Mouse (Mus musculus): ENCODE data around the gene Tnrc18. TPM values are rescaled to one million over a fixed set of nuclear protein-coding genes. Genes with fewer than 3 reads are reported as not detected.

The Tnrc18 gene
- polyA plus RNA-seq, 1 experiment from 2014 or later: 64.1 TPM

DNA sequence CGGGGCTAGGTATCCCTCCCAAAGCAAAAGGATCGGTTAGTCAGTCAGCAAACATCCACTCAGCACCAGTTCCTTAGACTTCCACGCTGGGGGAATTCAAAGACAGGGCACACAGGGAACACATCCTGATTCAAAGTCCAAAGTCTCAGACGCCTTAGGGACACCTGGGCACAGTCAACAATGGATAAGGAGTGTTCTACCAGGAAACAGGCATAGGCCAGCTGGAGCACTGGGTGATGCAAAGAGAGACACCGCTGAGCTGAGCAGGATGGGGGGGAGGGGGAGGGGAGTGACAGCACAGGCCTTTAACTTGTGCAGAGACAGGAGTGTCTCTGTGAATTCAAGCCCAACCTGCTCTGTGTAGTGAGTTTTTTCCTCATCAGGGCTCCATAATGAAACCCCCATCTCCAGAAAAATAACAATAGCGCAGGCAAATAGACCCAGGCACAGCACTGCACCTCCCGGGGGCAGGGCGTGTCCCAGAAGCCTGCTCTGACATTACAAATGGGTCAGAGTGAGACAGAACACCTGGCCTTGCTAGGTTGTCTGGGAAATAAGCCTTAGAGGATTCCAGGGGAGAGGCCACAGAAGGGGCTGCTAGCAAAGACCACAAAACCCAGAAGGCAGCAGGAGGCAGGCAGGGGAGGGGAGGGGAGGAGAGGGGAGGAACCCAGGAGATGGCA, 34.9 kb downstream of the Tnrc18 start:
- peaks cover 74% of the 10 kb centered on the region for H3K36me3 ChIP-seq
- peaks cover 34% of the 10 kb centered on the region for H3K4me1 ChIP-seq
- 89% methylated on average over 8 of the region's 8 CpGs for WGBS
- no peaks in the 10 kb centered on the region for H3K9me3 ChIP-seq
- H3K27ac ChIP-seq (replicated peaks): no peak overlapping the region
- no peaks in the 10 kb centered on the region for H3K27me3 ChIP-seq
- H3K4me3 ChIP-seq: no peak overlapping the region
- no peak overlapping the region for H3K9ac ChIP-seq (replicated peaks)
- no peak overlapping the region for H3K4me2 ChIP-seq (replicated peaks)
- ATAC-seq (ENCODE audit: low FRiP score, low read depth): no peak

DNA sequence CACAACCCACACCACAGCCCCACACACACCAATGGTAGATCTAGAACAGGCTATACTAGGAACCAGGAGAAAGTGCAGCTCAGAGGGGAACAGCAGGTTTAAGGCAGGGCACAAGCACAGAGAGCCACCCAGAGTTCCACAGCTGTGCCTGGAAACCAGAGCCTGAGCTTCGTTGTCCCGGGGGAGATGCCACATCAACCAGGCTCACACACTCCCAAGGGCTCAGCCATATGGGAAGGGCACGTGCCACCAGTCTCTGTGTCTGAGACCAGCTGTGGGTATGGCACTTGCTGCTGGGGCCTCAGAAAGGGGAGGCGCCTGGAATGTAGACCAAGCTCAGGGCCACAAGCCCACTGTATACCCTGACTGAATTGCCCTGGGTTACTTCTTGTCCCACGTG, 36.9 kb downstream of the Tnrc18 start:
- H3K4me2 ChIP-seq (replicated peaks): no peak overlapping the region
- 0 out of 2 replicates have a peak overlapping the region, but pooled peaks have one; percentile 15 for H3K9ac ChIP-seq (replicated peaks)
- H3K9me3 ChIP-seq: no peaks in the 10 kb centered on the region
- H3K4me1 ChIP-seq: peaks cover 34% of the 10 kb centered on the region
- WGBS: 83% methylated on average over 5 of the region's 5 CpGs
- H3K36me3 ChIP-seq: peaks cover 76% of the 10 kb centered on the region
- no peak overlapping the region for H3K27ac ChIP-seq (replicated peaks)
- no peaks in the 10 kb centered on the region for H3K27me3 ChIP-seq
- no peak overlapping the region for H3K4me3 ChIP-seq
- ATAC-seq (ENCODE audit: low FRiP score, low read depth): no peak

- Histone ChIP-seq H3K9ac (replicated peaks) (no peak overlapping the region), H3K27me3 (no peaks in the 10 kb centered on the region), H3K27ac (replicated peaks) (no peak overlapping the region), H3K4me3 (no peak overlapping the region), H3K4me2 (replicated peaks) (no peak overlapping the region), H3K9me3 (no peaks in the 10 kb centered on the region), H3K4me1 (peaks cover 26% of the 10 kb centered on the region), H3K36me3 (peaks cover 79% of the 10 kb centered on the region)
- 88% methylated on average over 6 of the region's 6 CpGs for WGBS
- no peak for ATAC-seq (ENCODE audit: low FRiP score, low read depth)
These were observed 38.6 kb downstream of the Tnrc18 start for GRCm38 (mm10) chr5:142778871-142779270.

DNA sequence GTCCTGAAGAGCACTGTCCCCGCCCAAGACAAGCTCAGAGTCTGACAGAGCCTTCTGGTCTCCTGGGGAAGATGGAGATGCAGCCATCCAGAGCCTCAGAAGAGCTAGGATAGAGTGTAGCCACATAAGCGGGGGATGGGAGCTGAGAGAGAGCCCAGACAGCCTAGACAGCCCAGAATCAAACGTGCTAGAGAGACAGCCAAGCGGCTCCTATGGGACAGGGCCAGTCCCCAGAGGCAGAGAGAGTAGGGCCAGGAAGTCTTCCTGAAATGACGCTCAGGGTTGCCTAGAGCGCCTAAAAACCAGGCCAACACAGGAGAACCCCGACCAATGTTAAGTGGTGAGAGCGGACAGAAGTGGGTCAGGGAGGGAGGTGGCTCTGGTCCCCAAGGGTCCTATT, 39.3 kb downstream of the Tnrc18 start:
- H3K9ac ChIP-seq (replicated peaks): no peak overlapping the region
- ATAC-seq (ENCODE audit: low FRiP score, low read depth): no peak
- H3K4me2 ChIP-seq (replicated peaks): no peak overlapping the region
- no peaks in the 10 kb centered on the region for H3K27me3 ChIP-seq
- WGBS: 75% methylated on average over 8 of the region's 8 CpGs
- H3K36me3 ChIP-seq: peaks cover 80% of the 10 kb centered on the region
- no peak overlapping the region for H3K4me3 ChIP-seq
- no peaks in the 10 kb centered on the region for H3K9me3 ChIP-seq
- H3K27ac ChIP-seq (replicated peaks): no peak overlapping the region
- peaks cover 26% of the 10 kb centered on the region for H3K4me1 ChIP-seq

DNA sequence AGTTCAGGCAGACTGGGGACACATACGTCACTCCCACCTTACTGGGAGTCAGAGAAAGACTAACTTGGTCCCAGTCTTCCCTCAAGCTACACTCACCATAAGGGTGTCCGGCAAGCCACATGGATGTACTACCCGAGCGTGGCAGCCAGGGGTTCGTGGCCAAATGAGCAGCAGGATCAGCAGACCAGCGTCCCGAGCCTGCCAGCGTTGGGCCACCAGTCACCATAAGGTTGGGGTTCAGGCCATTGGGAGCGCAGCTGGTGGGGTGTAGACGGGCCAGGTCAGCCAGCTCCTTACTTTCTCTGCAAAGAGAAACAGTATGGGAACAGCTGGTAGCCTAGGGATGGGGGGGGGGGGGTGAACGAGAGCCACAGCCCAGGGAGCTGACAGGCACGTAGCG, 41.4 kb downstream of the Tnrc18 start:
- Histone ChIP-seq H3K9ac (replicated peaks) (no peak overlapping the region), H3K27ac (replicated peaks) (no peak overlapping the region), H3K4me2 (replicated peaks) (no peak overlapping the region), H3K4me3 (no peak overlapping the region), H3K36me3 (peaks cover 89% of the 10 kb centered on the region), H3K4me1 (peaks cover 16% of the 10 kb centered on the region), H3K27me3 (no peaks in the 10 kb centered on the region), H3K9me3 (no peaks in the 10 kb centered on the region)
- ATAC-seq (ENCODE audit: low FRiP score, low read depth): no peak
- WGBS: 87% methylated on average over 13 of the region's 13 CpGs

- H3K27ac ChIP-seq (replicated peaks): no peak overlapping the region
- H3K36me3 ChIP-seq: peaks cover 92% of the 10 kb centered on the region
These were observed 42.7 kb downstream of the Tnrc18 start for GRCm38 (mm10) chr5:142774771-142775170.

GRCm38 (mm10) chr5:142771964-142772363, 45.5 kb downstream of the Tnrc18 start:
- Histone ChIP-seq H3K27me3 (no peaks in the 10 kb centered on the region), H3K27ac (replicated peaks) (no peak overlapping the region), H3K4me3 (no peak overlapping the region), H3K36me3 (peaks cover 91% of the 10 kb centered on the region), H3K9me3 (no peaks in the 10 kb centered on the region), H3K4me1 (peaks cover 25% of the 10 kb centered on the region), H3K9ac (replicated peaks) (no peak overlapping the region), H3K4me2 (replicated peaks) (no peak overlapping the region)
- no peak for ATAC-seq (ENCODE audit: low FRiP score, low read depth)
- WGBS: 94% methylated on average over 15 of the region's 15 CpGs

More at GRCm38 (mm10) chr5:142774771-142775170, 42.7 kb downstream of the Tnrc18 start:
- no peak for ATAC-seq (ENCODE audit: low FRiP score, low read depth)
- H3K9me3 ChIP-seq: no peaks in the 10 kb centered on the region
- H3K4me3 ChIP-seq: no peak overlapping the region
- H3K4me2 ChIP-seq (replicated peaks): no peak overlapping the region
- WGBS: 92% methylated on average over 5 of the region's 5 CpGs
- H3K9ac ChIP-seq (replicated peaks): no peak overlapping the region
- H3K27me3 ChIP-seq: no peaks in the 10 kb centered on the region
- H3K4me1 ChIP-seq: peaks cover 15% of the 10 kb centered on the region

DNA sequence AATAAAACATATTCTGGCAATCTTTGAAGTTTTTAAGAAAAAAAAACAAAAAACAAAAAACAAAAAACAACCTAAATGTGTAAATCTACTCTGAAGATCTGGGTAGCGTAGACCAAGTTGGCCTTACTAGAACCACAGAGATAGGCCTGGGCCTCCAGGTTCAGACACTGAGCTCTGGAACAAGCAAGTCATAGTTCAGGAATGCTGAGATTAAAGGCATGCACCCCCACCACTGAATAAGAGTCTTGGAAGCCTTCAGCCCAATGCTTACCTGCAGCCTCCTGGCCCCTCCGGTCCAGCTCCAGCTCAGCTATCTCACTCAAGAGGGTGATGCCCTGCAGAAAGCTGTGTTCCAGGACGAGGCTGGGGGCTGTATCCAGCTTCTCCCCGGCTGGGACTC, 46.4 kb downstream of the Tnrc18 start:
- ATAC-seq (ENCODE audit: low FRiP score, low read depth): no peak
- Histone ChIP-seq H3K27me3 (no peaks in the 10 kb centered on the region), H3K27ac (replicated peaks) (no peak overlapping the region), H3K36me3 (peaks cover 92% of the 10 kb centered on the region), H3K4me3 (no peak overlapping the region), H3K4me1 (peaks cover 25% of the 10 kb centered on the region), H3K9me3 (no peaks in the 10 kb centered on the region), H3K9ac (replicated peaks) (no peak overlapping the region), H3K4me2 (replicated peaks) (no peak overlapping the region)
- WGBS: 90% methylated on average over 4 of the region's 4 CpGs

- H3K27me3 ChIP-seq: no peaks in the 10 kb centered on the region
- H3K27ac ChIP-seq (replicated peaks): 0 out of 2 replicates have a peak overlapping the region, but pooled peaks have one; percentile 84
- no peak overlapping the region for H3K4me3 ChIP-seq
- H3K9ac ChIP-seq (replicated peaks): no peak overlapping the region; the same call in 1 of the 2 replicates
- H3K9me3 ChIP-seq: no peaks in the 10 kb centered on the region
- H3K36me3 ChIP-seq: peaks cover 92% of the 10 kb centered on the region
- 64% methylated on average over 5 of the region's 5 CpGs for WGBS
- H3K4me2 ChIP-seq (replicated peaks): no peak overlapping the region
- ATAC-seq (ENCODE audit: low FRiP score, low read depth): no peak
- H3K4me1 ChIP-seq: peaks cover 25% of the 10 kb centered on the region
These were observed 47.8 kb downstream of the Tnrc18 start for GRCm38 (mm10) chr5:142769641-142770040.

GRCm38 (mm10) chr5:142768352-142769267, 48.9 kb downstream of the Tnrc18 start:
- Histone ChIP-seq H3K36me3 (peaks cover 92% of the 10 kb centered on the region), H3K4me3 (no peak overlapping the region), H3K9ac (replicated peaks) (no peak overlapping the region), H3K9me3 (no peaks in the 10 kb centered on the region), H3K27ac (replicated peaks) (peak overlapping the region; percentile 84), H3K4me2 (replicated peaks) (no peak overlapping the region), H3K27me3 (no peaks in the 10 kb centered on the region), H3K4me1 (peaks cover 25% of the 10 kb centered on the region)
- 0 out of 2 replicates have a peak, but pooled peaks have one; percentile 20 for ATAC-seq (ENCODE audit: low FRiP score, low read depth)
- WGBS: 41% methylated on average over 10 of the region's 10 CpGs

DNA sequence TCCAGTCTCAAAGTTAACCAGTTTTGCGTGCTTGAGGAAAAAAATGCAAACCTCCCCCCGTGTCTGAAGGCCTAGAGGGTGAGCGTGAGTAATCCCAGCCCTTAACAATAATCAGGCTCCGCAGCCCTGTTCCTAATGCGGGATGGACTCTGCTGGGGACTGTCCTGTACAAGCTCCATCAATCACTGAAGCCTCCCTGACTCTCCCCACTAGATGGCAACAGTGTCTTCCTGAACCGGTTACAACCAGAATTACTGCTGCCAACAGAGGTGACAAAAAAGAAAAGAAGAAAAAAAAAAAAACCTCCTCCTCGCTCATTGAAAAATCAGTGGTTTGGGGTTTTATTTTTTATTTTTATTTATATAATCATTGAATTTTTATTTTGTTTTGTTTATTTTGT, 49.5 kb downstream of the Tnrc18 start:
- Histone ChIP-seq H3K4me3 (no peak overlapping the region), H3K9me3 (no peaks in the 10 kb centered on the region), H3K4me2 (replicated peaks) (no peak overlapping the region), H3K4me1 (peaks cover 30% of the 10 kb centered on the region), H3K9ac (replicated peaks) (no peak overlapping the region), H3K27me3 (no peaks in the 10 kb centered on the region), H3K36me3 (peaks cover 92% of the 10 kb centered on the region), H3K27ac (replicated peaks) (peak overlapping the region; percentile 84)
- peak; percentile 60; the same call in 1 of the 2 replicates for ATAC-seq (ENCODE audit: low FRiP score, low read depth)
- 14% methylated on average over 7 of the region's 7 CpGs for WGBS

- ATAC-seq (ENCODE audit: low FRiP score, low read depth): no peak
- WGBS: 95% methylated on average over 3 of the region's 3 CpGs
- H3K9ac ChIP-seq (replicated peaks): no peak overlapping the region
- H3K9me3 ChIP-seq: no peaks in the 10 kb centered on the region
- H3K4me3 ChIP-seq: no peak overlapping the region
- H3K27me3 ChIP-seq: no peaks in the 10 kb centered on the region
- peaks cover 36% of the 10 kb centered on the region for H3K4me1 ChIP-seq
- no peak overlapping the region for H3K27ac ChIP-seq (replicated peaks)
- peaks cover 92% of the 10 kb centered on the region for H3K36me3 ChIP-seq
- H3K4me2 ChIP-seq (replicated peaks): no peak overlapping the region
These were observed 50.8 kb downstream of the Tnrc18 start for GRCm38 (mm10) chr5:142766708-142767107.

All from midbrain, embryonic 12.5 days (tissue).